Mouse (Mus musculus): ENCODE results near the gene Fancc.

Gene Fancc

DNA sequence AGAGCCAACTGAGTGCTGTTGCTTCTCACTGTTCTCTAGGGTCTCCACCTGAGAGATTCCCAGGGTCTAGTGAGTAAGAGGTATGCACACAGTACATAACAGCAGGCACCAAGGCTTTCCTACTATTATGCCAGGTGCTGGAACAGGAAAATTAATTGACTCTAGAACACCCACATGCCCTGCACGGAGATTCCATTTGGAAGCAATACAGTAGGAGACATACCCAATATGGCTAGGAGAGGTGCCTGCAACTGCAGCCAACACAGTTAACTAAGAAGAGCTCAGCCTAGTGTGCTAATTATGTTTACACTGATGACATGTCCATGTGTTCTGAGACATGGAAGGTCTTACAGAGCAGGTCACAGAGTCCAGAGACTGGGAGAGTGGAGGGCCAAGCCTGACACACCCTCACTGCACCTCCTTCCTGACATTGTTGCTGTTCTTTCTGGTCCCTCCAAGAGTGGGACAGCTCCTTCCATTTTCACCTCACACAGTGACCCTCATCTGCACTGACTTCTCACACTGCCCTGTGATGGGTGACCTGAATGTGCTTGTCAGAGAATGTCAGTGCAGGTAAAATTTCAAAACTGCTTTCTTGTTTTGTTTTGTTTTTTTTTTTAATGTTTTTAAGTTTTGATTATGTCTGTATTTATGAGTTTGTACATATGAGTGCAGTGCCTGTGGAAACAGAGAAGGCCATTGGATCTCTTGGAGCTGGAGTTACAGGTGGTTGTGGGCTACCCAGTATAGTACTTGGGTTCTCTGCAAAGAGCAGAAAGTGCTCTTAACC is 234.7 kb downstream of the Fancc start:
- DNase-seq (ENCODE audit: inconsistent ontology term), result no peak

DNA sequence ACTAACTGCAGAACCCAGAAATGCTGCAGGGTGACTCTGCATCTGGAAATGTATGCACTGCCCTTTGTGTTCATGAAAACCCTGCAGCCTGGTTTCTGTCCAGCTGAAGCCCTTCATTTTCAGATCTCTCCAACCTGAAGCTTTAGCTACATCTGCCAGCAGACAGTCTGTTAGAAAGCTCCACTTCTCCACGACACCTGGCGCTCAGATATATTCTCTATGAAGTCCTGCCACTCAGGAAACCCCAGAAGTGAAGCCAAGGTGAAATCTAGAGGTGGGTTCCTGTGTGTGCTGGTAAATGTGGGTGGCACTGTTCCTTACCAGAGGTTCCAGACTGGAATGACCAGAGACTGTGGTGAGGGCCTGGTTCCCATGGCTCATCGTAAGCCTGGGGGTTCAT is 235.4 kb downstream of the Fancc start:
- DNase-seq (ENCODE audit: inconsistent ontology term), result no peak

DNA sequence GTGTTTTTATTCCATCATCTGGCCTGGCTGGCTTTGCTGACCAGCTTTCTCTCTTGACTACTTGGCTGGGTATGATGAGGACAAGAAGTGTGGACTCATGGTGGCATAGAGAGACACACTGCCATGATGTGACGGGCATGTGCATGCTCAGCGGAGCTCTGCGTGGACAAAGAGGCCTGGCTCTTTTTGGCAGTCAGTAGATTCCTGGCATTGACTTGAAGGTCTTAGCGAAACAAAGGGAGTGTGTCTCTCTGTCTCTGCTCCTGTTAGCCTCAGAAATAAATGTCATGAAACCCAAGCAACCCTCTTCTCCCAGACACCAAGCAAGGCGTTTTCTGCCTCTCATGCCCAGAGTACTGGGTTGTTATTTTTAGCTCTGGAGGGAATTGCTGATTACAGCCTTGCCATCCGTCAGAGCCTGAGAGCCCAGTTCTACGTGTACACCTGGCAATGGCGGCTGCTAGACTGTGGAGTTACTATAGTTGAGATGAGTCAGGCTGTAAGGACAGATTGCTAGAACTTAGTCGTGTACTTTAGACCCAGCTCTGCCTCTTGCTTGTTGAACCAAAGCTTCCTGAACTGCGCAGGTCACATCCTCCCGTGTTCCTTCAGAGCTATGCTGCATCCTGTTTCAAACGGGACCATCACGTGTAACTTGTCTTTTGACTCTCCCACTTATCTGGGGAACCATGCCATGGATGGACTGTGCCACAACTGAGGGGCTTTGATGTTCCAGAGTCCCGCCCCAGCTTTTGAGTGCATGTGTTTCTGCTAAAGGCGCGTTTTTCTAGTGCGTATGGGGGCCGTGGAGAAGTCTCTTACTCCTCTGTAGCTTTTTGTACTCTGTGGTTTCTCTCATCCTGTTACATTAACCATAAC is 236.1 kb downstream of the Fancc start:
- DNase-seq (ENCODE audit: inconsistent ontology term), result peak; percentile 88

DNA sequence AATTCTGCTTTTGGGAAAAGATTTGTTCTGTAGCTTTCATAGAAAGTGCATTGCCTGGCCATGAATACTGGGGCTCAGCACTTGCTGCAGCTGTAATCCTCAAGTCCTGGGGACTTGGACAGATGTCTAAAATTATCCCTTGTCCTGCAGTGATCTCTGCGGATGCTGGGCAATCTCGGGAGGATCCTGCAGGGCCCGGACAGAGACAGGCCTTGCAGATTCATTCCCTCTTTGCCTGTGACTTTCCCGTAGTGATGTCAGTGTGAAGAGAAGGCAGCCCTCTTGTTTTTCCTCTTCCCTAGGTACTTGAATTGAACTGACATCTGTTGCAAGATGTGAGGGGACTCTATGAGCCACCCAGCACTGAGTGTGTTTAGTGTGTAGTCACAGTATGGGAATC is 236.9 kb downstream of the Fancc start:
- no peak for DNase-seq (ENCODE audit: inconsistent ontology term)

DNA sequence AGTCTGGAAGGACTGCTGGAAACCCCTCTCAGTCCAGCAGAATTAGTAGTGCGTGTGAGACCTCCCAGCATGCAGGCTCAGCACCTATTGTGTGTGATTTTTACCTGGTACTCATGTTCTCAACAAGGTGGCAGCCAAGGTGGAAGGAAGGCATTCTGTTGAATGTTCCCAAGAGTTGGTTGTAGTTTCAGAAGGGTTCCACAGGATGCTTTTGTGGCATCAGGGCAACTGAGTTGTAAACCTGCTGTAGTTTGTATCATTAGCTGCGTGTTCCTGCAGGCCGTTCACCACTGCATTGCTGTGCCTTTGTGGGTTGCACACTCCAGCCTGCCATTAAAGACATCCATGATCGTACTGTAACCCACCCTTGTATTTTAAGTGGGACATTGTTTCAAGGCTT is 238.4 kb downstream of the Fancc start:
- no peak for DNase-seq (ENCODE audit: inconsistent ontology term)

DNA sequence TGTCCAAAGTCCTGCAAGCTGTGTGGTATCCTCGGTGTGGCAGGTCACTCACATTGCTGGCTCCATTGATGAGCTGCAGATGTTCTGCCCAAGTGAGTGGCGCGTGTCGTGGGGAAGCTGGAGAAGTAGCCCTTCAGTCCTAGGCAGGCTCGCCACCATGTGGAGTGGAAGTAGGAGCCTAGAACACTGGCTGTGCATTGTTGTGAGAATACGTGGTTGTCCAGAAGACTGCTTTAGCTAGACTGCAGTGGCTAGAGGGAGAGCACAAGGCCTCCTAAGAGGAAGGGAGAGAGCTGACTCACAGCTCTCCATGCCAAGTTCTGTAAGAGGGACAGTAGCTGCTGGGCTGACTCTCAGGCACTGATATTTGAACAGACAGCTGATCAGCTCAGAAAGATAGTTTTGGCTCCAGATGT is 238.9 kb downstream of the Fancc start:
- peak; percentile 79 for DNase-seq (ENCODE audit: inconsistent ontology term)

DNA sequence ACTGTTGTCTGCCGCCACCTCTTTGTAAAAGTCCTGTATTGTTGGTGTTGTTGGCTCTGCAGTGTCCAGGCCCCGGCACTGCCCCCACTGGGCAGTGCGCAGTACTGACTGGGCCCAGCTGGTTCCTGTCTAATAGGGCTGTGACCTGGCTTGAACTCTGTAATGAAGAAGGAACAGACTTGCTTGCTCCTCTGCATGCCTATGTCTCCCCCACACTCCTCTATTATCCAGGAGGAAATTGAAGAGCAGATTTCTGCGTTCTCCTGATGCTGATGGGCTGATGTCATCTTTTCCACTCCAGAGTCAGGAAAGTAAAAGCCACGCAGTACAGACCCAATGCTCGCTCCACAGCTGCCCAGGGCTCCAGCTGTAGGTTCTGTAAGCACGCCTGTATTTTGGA is 240.3 kb downstream of the Fancc start:
- peak; percentile 77 for DNase-seq (ENCODE audit: inconsistent ontology term)

DNA sequence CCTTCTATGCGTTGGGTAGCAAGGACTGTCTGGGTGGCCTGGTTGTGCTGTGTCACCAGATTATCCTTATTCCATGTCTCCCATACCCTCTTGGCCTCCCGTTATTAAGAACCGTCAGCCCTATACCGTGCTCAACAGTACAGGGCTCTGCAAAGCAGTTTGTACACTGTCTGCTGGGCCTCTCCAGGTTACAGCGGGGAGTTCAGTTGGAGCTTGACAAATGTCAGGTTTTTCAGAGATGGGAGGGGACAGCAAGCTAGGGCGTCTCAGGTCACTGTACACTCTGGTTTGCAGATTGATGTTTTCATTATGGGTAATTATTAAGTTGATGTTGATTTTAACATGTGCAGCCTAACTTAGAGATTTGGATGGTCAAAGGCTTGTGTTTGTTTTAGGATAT is 240.9 kb downstream of the Fancc start:
- no peak for DNase-seq (ENCODE audit: inconsistent ontology term)

DNA sequence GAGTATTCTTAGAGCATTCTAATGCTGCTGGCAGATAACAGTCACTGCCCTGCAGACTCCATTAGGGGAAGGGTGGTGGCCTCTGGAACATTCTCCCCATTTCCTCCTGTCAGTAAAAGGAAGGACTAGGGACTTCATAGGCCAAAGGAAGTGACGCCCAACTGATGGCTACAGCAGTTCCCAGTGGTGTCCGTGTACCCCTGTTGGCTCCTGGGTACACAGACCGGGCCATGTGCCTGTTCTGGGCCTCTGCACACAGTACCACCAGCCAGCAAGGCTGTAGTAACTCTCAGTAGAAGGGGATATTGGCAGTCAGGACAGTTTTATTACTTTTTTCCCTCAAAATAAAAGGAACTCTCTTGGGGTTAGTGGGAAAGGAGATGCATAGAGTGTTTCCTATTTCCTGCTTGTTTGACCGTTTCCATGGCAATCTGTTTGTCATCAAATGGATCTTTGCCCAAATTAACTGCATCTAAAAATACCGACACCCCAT is 241.5 kb downstream of the Fancc start:
- no peak for DNase-seq (ENCODE audit: inconsistent ontology term)

DNA sequence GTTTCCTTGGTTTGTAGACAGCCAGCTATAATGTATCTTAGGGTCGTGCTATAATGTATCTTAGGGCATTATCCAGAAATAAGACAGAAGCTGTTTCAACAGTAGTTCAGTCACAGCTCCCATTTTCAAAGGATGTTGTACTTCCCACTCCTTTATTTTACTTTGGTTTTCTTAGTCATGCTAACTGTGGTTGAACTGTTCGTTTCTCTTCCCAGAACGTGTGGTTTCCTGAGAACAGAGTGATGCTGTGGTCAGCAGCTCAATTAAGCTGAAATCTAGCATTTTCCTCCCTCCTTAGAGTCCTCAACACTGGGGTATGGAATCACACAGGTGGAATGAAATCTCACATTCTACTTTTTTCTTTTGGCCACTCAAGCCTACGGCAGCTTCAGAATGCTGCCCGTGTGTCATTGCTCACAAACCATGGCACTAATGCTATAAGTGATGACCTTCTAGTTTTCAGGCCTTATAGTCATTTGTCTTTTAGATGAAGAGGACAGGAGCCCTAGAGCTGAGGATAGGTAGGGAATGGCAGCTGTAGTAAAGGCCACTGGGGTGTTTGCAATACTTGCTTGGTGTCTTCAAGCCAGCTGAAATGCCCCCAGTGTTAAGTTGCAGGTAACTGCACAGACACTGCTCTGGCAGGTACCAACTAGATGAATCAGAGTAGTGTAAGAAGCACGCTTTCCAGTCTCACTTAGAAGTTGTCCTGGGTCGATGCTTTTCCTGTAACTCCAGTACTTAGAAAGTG is 243.0 kb downstream of the Fancc start:
- DNase-seq (ENCODE audit: inconsistent ontology term), result no peak

DNA sequence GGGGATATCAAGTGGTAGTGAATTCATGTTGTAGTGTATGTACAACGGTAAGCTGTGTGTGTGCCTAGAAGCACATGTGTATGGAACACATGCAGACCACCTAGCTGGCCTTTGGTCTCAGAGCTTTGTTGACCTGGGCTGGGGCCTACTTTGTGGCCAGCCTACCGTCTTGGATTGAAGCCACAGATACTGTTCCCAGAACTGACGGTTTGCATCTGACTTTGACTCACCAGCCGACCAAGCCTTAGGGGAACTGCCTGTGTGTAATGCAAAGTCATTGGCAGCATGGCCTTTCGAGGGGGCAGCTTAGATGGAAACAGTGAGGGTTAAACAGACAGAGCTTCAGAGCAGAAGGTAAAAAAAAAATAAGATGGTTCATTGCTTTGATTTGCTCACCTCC is 243.9 kb downstream of the Fancc start:
- DNase-seq (ENCODE audit: inconsistent ontology term), result peak; percentile 70

DNA sequence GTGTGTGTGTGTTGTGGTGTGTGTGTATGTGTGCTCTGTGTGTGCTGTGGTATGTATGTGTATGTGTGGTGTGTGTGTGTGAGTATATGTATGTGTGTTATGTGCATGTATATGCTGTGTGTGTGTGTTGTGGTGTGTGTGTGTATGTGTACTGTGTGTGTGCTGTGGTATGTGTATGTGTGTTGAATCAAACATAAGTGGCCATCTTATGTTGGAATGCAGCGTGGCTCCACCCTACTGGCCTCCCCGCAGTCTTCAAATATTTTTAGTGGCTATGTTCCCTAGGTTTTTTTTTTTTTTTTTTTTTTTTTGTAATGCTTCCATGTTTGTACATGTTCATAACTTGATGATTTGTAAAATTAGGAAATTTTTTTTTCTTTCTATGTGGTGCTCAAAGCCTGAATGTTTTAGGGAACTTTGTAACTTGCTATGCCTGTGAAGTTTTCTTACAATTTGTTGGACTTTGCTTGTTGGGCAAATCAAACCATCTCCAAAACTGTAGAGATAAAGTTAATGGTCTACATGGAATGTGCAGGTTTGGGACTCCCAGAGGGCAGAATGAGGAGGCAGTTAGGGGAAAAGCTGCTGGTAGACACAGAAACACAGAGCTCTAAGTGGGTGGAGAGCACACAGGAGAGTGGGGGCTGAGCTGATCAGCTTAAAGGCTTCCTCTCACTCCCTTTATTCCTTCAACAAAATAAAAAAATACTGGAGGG is 244.6 kb downstream of the Fancc start:
- DNase-seq (ENCODE audit: inconsistent ontology term), result no peak

DNA sequence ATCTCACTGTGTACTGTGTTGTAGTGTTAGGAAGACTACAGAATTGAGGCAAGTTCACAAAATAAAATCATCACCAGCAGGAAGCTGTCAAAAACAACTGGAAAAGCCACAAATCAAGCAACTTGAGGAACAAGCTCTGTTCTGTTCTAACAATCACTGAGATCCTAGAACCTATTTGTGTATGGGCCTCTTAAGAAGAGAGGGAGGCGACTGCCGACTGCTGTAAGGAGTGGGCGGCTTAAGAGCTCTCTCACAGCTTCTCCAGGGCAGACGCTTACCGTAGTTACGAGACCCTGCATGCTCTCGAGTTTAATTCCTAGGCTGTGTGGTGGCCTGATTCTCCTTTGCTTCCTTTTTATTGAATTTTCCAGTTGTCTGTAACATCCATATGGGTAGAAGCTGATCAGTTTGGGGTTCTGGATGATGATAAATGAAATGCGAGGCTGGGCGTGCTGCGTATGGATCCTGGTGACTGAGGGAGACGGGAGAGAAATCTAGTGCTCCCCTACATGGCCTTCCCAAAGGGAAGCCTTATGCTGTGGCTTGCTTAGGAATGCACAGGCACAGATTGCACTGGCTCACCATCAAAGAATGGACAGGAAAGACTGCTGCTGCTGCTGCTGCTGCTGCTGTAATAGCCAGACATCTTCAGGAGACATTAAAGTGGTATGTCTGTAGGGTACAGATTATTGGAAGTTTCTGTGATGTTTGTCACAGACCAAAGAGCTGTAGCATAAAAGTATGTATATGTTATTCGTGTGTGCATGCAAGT is 245.8 kb downstream of the Fancc start:
- peak; percentile 35 for DNase-seq (ENCODE audit: inconsistent ontology term)

DNA sequence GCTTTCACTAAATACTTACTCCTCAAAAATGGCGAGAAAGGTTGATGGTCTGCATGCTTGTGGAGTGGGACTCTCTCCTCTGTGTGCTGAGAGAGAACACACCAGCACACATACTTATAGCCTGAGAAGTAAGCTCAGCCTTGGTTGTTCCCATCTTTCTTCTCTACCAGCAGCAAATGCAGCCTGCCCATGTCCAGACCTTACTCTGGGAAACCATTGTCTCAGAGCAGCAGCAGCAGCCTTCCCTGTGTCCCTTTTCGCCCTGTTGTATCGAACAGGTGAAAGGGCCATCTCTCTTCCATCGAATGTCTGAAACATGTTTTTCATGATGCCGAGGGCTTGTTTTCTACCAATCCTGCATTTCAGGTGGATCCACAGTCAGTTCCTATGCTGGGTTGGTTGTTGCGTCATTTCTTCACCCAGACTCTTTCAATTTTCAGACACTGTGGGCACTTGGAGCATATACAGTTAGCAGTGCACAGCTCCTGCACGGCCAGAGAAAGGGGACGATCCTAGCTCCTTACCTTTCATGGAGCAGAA is 246.6 kb downstream of the Fancc start:
- no peak for DNase-seq (ENCODE audit: inconsistent ontology term)

DNA sequence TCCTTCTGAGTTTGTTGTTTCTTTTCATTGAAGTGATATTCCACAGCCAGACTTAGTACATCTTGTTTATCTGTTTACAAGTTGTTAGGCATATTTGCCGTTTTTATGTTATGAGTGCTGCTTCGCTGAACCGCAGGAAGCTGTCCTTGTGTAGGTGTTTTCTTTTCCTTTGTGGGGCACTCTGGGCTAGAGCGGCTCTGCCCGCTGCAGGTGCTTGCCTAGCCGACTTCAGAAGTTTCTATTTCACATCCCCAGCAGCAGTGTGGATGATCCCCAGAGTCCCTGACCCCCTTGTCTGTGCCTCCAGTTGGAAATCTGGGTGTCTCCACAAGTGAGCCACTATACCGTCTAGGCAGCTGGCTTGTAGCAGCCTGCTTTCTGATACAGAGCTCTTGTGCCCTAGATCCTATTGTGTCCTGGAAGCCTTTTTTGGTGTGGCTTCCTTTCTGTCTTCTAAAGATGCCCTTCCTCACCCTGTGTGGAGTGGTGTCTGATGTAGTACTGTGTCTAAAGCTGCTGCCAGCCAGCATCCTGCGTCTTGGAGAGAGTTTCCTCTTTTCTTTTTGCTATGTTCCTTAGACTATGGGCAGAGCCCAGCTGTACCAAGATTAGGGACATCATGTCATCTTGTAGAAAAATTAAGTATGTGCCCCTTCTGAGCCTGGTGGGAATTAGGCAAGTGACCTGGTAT is 247.2 kb downstream of the Fancc start:
- DNase-seq (ENCODE audit: inconsistent ontology term), result no peak

DNA sequence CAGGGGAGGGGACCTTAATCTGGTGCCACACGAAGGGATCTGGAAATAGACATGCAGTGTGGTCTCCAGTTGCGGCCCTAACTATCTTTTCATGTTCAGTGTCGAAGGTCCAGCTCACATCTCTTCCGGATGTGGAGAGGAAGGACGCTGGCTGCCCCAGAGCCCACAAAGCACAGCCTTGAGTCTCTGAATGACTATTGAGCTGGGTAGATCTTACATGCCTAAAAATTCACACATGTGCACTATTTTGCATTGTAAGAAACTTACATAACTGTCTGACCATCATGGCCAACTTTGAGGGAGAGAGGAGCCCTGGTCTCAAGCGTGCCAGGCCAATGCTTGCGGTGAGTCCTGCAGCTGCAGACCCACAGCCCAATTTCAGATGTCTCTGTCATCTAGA is 247.9 kb downstream of the Fancc start:
- no peak for DNase-seq (ENCODE audit: inconsistent ontology term)

DNA sequence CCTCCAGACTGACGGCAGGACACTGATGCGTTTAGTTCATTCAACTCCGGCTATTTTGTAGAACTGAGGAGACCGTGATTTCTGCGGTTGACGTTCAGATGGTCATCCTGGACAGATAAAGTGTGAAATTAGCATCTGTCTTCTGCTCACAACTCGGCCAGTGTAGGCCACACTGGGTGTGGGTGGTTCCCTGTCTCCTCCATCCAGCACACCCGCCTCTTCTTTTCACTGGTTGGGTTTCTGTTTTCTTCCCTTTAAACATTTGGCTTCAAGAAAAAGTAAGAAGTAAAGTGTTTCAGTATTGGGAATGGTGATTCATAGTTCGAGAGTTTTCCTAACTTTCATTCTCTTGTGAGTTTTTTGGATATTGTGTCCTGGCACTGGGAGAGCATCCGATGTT is 248.8 kb downstream of the Fancc start:
- no peak for DNase-seq (ENCODE audit: inconsistent ontology term)

DNA sequence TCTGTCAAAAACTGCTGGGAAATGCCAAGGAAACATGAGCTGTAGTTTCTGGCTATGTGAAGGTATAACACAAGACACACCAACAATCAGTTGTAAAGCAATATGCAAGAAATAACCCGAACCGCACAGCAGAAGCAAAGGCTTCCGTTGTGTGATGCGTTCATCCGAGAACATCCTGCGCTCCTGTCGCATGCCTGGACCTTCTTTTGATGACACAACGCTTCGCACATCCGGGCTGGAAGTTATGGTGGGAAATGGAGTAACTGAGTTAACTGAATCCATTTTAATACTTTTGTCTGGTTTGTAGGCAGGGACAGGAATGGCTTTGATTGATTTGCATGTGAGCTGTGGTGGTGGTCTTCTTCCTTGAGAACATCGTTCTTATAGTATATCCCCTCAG is 249.4 kb downstream of the Fancc start:
- no peak for DNase-seq (ENCODE audit: inconsistent ontology term)

DNA sequence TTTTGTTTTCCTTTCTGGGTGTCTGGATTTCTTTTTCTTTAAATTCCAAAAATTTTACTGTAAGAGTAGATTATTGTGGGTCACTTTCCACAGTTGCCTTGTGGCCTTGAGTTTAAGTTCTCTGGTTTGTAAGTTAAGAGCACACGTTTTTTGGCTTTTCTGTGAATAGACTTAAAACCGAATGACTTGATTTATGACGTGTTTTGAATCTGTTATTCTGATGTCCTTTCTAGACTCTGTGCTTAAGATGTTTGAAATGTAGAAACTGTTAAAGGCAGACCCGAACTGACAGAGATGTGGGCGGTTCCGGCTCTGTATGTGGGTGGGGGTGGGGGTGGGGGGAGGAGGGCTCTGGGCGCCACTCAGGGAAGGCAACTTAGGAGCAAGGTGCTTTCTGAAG is 250.0 kb downstream of the Fancc start:
- DNase-seq (ENCODE audit: inconsistent ontology term), result no peak
